Mouse (Mus musculus) midbrain, embryonic 15.5 days (tissue): ENCODE measurements at regions not wholly inside any gene's neighbourhood (a gene's known extent, or its start where the extent isn't known, plus 50 kb on each side); places are given as distances from the start of the nearest gene placed in this dataset.
A peak's percentile ranks its signal among the peaks of the same experiment; 100 is the strongest.

Source experiments
- ATAC-seq: fragments of 200-750 bp; cut with Nextera tagmentation; replicated peaks from 2 replicates; pipeline ENCODE4 v1.8.0; 2017; ENCODE audit warnings: moderate TSS enrichment
- H3K27ac ChIP-seq: fragments of 300-500 bp; sonication (generic); 2 replicates; pipeline ENCODE4 v1.5.1; 2015; ENCODE audit warnings: mild to moderate bottlenecking, inconsistent platforms
- H3K27me3 ChIP-seq: fragments of 300-500 bp; sonication (generic); replicated peaks from 2 replicates; pipeline ENCODE4 v1.6.1; 2015; ENCODE audit warnings: inconsistent platforms
- H3K36me3 ChIP-seq: fragments of 300-500 bp; sonication (generic); replicated peaks from 2 replicates; pipeline ENCODE4 v1.6.1; 2015; ENCODE audit warnings: inconsistent platforms
- H3K4me1 ChIP-seq: fragments of 300-500 bp; sonication (generic); 2 replicates; pipeline ENCODE4 v1.6.1; 2015; ENCODE audit warnings: inconsistent platforms
- H3K4me2 ChIP-seq: fragments of 300-500 bp; sonication (generic); 2 replicates; pipeline ENCODE4 v1.6.1; 2015; ENCODE audit warnings: inconsistent platforms, mild to moderate bottlenecking, moderate library complexity
- H3K4me3 ChIP-seq: fragments of 300-500 bp; sonication (generic); 2 replicates; pipeline ENCODE4 v1.5.1; 2015; ENCODE audit warnings: mild to moderate bottlenecking, inconsistent platforms
- H3K9ac ChIP-seq: fragments of 300-500 bp; sonication (generic); 2 replicates; pipeline ENCODE4 v1.6.1; 2015; ENCODE audit warnings: mild to moderate bottlenecking, inconsistent platforms
- H3K9me3 ChIP-seq: fragments of 300-500 bp; sonication (generic); 2 replicates; pipeline ENCODE4 v1.6.1; 2016; ENCODE audit warnings: inconsistent platforms
- WGBS: fragments of 180-500 bp; shearing (Covaris S2); methylation state at CpG from one replicate; pipeline ENCODE4 v1.1.7; 2015; ENCODE audit warnings: mixed read lengths; 5-methylcytosine and 5-hydroxymethylcytosine counted together

- 25% methylated on average over 2 of the region's 2 CpGs for WGBS
- H3K27me3 ChIP-seq = 0 out of 2 replicates have a peak, but pooled peaks cover 3% of the 10 kb centered on the region
Observed at GRCm38 (mm10) chr19:14676929-14677328, 79.1 kb upstream of the Tle4 start.

GRCm38 (mm10) chr19:14670821-14671104, 72.9 kb upstream of the Tle4 start:
- H3K36me3 ChIP-seq = no peaks in the 10 kb centered on the region
- no peaks in the 10 kb centered on the region for H3K9me3 ChIP-seq
- H3K27ac ChIP-seq = no peak overlapping the region
- H3K27me3 ChIP-seq = 0 out of 2 replicates have a peak, but pooled peaks cover 3% of the 10 kb centered on the region
- no peak overlapping the region for H3K4me2 ChIP-seq
- no peak overlapping the region for H3K4me3 ChIP-seq
- peaks cover 8% of the 10 kb centered on the region; the same call in 1 of the 2 replicates for H3K4me1 ChIP-seq
- 0 out of 2 replicates have a peak, but pooled peaks have one; percentile 37 for ATAC-seq
- H3K9ac ChIP-seq = no peak overlapping the region

More at GRCm38 (mm10) chr19:14676929-14677328, 79.1 kb upstream of the Tle4 start:
- Histone ChIP-seq H3K36me3 (no peaks in the 10 kb centered on the region), H3K9me3 (no peaks in the 10 kb centered on the region), H3K4me2 (no peak overlapping the region), H3K27ac (no peak overlapping the region), H3K4me1 (no peaks in the 10 kb centered on the region), H3K9ac (no peak overlapping the region), H3K4me3 (no peak overlapping the region)
- ATAC-seq = no peak

GRCm38 (mm10) chr19:14670078-14670820, 72.4 kb upstream of the Tle4 start:
- Histone ChIP-seq H3K4me3 (no peak overlapping the region), H3K9ac (no peak overlapping the region), H3K4me1 (peaks cover 8% of the 10 kb centered on the region; the same call in 1 of the 2 replicates), H3K4me2 (no peak overlapping the region), H3K9me3 (no peaks in the 10 kb centered on the region), H3K27ac (no peak overlapping the region), H3K27me3 (0 out of 2 replicates have a peak, but pooled peaks cover 3% of the 10 kb centered on the region), H3K36me3 (no peaks in the 10 kb centered on the region)
- 0 out of 2 replicates have a peak, but pooled peaks have one; percentile 56 for ATAC-seq
- 34% methylated on average over 13 of the region's 13 CpGs for WGBS

- H3K27ac ChIP-seq = no peak overlapping the region
- no peak overlapping the region for H3K9ac ChIP-seq
- no peaks in the 10 kb centered on the region for H3K9me3 ChIP-seq
- no peak overlapping the region for H3K4me3 ChIP-seq
- 0 out of 2 replicates have a peak, but pooled peaks cover 3% of the 10 kb centered on the region for H3K27me3 ChIP-seq
- WGBS = 86% methylated on average over 4 of the region's 4 CpGs
- ATAC-seq = no peak
- H3K4me2 ChIP-seq = no peak overlapping the region
- peaks cover 8% of the 10 kb centered on the region; the same call in 1 of the 2 replicates for H3K4me1 ChIP-seq
- no peaks in the 10 kb centered on the region for H3K36me3 ChIP-seq
Observed at GRCm38 (mm10) chr19:14668512-14669181, 70.8 kb upstream of the Tle4 start.

GRCm38 (mm10) chr19:14664682-14665417, 67.0 kb upstream of the Tle4 start:
- WGBS = 92% methylated on average over 3 of the region's 3 CpGs
- no peaks in the 10 kb centered on the region for H3K4me1 ChIP-seq
- H3K27ac ChIP-seq = no peak overlapping the region
- H3K9ac ChIP-seq = no peak overlapping the region
- no peak overlapping the region for H3K4me2 ChIP-seq
- H3K36me3 ChIP-seq = no peaks in the 10 kb centered on the region
- no peaks in the 10 kb centered on the region for H3K9me3 ChIP-seq
- no peak for ATAC-seq
- no peaks in the 10 kb centered on the region for H3K27me3 ChIP-seq
- H3K4me3 ChIP-seq = no peak overlapping the region

- no peak overlapping the region for H3K4me2 ChIP-seq
- 40% methylated on average over 2 of the region's 2 CpGs for WGBS
- ATAC-seq = no peak
- no peak overlapping the region for H3K27ac ChIP-seq
- no peaks in the 10 kb centered on the region for H3K9me3 ChIP-seq
- H3K36me3 ChIP-seq = no peaks in the 10 kb centered on the region
- no peak overlapping the region for H3K4me3 ChIP-seq
- H3K4me1 ChIP-seq = 0 out of 2 replicates have a peak, but pooled peaks cover 3% of the 10 kb centered on the region
- H3K27me3 ChIP-seq = no peaks in the 10 kb centered on the region
- H3K9ac ChIP-seq = no peak overlapping the region
Observed at GRCm38 (mm10) chr19:14664096-14664586, 66.3 kb upstream of the Tle4 start.

- H3K36me3 ChIP-seq = no peaks in the 10 kb centered on the region
- no peaks in the 10 kb centered on the region for H3K9me3 ChIP-seq
- H3K4me1 ChIP-seq = 0 out of 2 replicates have a peak, but pooled peaks cover 3% of the 10 kb centered on the region
- no peak overlapping the region for H3K9ac ChIP-seq
- no peak overlapping the region for H3K4me2 ChIP-seq
- ATAC-seq = no peak
- no peaks in the 10 kb centered on the region for H3K27me3 ChIP-seq
- no peak overlapping the region for H3K4me3 ChIP-seq
- WGBS = 61% methylated on average over 4 of the region's 4 CpGs
- H3K27ac ChIP-seq = no peak overlapping the region
Observed at GRCm38 (mm10) chr19:14663350-14663749, 65.5 kb upstream of the Tle4 start.

GRCm38 (mm10) chr19:14659725-14660124, 61.9 kb upstream of the Tle4 start:
- Histone ChIP-seq H3K4me3 (no peak overlapping the region), H3K4me1 (0 out of 2 replicates have a peak, but pooled peaks cover 3% of the 10 kb centered on the region), H3K9me3 (no peaks in the 10 kb centered on the region), H3K4me2 (no peak overlapping the region), H3K27me3 (no peaks in the 10 kb centered on the region), H3K36me3 (no peaks in the 10 kb centered on the region), H3K9ac (no peak overlapping the region), H3K27ac (no peak overlapping the region)
- 18% methylated on average over 4 of the region's 4 CpGs for WGBS
- ATAC-seq = peak; percentile 66

GRCm38 (mm10) chr19:14658479-14658878, 60.6 kb upstream of the Tle4 start:
- no peak overlapping the region for H3K4me3 ChIP-seq
- no peaks in the 10 kb centered on the region for H3K27me3 ChIP-seq
- H3K4me2 ChIP-seq = no peak overlapping the region
- H3K9ac ChIP-seq = no peak overlapping the region
- H3K36me3 ChIP-seq = no peaks in the 10 kb centered on the region
- 0 out of 2 replicates have a peak, but pooled peaks cover 3% of the 10 kb centered on the region for H3K4me1 ChIP-seq
- no peaks in the 10 kb centered on the region for H3K9me3 ChIP-seq
- 93% methylated on average over 2 of the region's 2 CpGs for WGBS
- ATAC-seq = no peak
- no peak overlapping the region for H3K27ac ChIP-seq

GRCm38 (mm10) chr19:14656022-14656388, 58.2 kb upstream of the Tle4 start:
- WGBS = 43% methylated on average over 2 of the region's 2 CpGs

GRCm38 (mm10) chr19:14655302-14656021, 57.6 kb upstream of the Tle4 start:
- no peak overlapping the region for H3K4me2 ChIP-seq
- no peak for ATAC-seq
- WGBS = 73% methylated on average over 5 of the region's 5 CpGs
- no peaks in the 10 kb centered on the region for H3K36me3 ChIP-seq
- 0 out of 2 replicates have a peak, but pooled peaks cover 3% of the 10 kb centered on the region for H3K4me1 ChIP-seq
- H3K9me3 ChIP-seq = no peaks in the 10 kb centered on the region
- no peak overlapping the region for H3K9ac ChIP-seq
- no peaks in the 10 kb centered on the region for H3K27me3 ChIP-seq
- H3K27ac ChIP-seq = no peak overlapping the region
- no peak overlapping the region for H3K4me3 ChIP-seq

More at GRCm38 (mm10) chr19:14656022-14656388, 58.2 kb upstream of the Tle4 start:
- Histone ChIP-seq H3K27ac (no peak overlapping the region), H3K9ac (no peak overlapping the region), H3K4me2 (no peak overlapping the region), H3K4me1 (0 out of 2 replicates have a peak, but pooled peaks cover 3% of the 10 kb centered on the region), H3K27me3 (no peaks in the 10 kb centered on the region), H3K36me3 (no peaks in the 10 kb centered on the region), H3K4me3 (no peak overlapping the region), H3K9me3 (no peaks in the 10 kb centered on the region)
- no peak for ATAC-seq
